Mouse (Mus musculus): Measurements from ENCODE around the gene Add2.
A peak's percentile ranks its signal among the peaks of the same experiment; 100 is the strongest.

The Add2 gene

DNA sequence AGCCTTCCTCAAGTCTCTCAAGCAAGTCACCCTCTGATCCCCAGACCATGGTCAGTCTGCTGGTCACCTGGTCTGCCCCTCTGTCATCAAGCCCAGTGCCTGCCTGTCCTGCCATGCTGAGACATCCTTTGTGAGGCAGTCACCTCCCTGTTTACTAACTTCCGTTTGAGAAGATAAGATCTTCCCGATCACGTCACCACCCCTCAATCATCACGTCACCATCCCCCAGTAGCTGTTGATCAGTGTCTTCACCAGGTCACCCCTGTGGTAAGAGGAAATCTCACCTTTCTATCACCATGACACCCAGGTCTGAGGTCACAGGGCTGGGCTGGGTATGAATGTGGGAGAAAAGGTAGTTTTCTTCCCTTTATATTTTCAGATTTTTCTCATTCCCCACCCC lies 120.0 kb downstream of the Add2 start:
- DNase-seq, result no peak

DNA sequence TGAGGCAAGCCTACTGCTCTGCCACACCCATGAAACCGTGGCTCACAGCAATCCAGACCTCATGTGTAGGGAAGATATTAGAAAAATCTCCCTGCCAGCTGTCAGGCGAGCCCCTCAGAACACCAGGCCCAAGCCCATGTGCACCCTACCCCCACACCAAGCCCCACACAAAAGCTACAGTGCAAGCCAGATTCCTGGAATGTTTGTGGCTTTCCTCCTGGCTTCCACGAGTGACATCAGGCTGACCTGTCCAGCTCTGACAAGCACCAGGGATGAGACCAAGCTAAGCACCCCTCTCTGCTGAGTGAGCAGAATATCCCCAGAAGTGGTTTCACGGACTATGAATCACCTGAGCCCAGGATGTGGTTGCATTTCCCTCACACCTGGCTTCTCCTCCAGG lies 120.5 kb downstream of the Add2 start:
- no peak for DNase-seq

DNA sequence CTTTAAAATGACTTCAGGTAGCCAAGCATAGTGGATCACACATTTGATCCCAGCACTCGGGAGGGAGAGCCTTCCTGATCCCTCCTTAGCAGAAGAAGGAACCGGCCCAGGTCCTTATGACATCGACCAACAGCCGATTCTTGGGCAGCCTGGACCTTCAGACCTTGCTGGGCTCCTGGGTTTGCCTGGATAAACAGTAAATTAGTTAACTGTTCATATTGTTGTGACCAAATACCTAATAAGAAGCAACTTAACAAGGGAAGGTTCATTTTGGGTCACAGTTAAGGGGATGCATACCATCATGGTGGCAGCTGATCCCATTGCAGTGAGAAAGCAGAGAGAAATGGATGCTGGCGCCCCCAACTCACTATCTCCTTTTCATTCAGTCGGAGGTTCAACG lies 124.2 kb downstream of the Add2 start:
- no peak for DNase-seq

DNA sequence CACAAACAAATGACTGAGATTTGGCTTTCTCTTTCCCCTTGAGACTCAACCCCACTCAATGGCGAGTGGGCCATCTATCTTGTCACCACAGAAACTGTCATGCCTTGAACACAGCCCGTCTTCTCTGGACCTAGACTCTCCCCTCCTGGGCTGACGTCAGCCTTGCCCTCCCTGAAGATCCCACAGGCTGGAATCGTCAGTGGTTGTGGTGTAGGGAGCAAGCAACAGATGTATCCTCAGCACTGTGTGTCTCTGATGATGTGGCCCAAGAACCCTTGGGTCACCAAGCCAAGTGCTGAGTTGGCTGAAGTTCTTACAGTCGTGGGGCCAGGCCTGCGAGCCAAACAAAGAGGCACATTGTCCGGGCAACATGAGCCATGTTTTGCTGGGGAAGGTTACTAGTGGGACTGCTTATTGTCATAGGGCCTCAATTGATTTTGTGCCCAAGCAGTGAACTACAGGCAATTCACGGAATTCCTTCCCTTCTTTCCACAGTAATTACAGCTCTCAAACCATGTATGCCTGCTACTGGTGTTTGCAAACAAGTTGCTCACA lies 125.0 kb downstream of the Add2 start:
- DNase-seq, result no peak

DNA sequence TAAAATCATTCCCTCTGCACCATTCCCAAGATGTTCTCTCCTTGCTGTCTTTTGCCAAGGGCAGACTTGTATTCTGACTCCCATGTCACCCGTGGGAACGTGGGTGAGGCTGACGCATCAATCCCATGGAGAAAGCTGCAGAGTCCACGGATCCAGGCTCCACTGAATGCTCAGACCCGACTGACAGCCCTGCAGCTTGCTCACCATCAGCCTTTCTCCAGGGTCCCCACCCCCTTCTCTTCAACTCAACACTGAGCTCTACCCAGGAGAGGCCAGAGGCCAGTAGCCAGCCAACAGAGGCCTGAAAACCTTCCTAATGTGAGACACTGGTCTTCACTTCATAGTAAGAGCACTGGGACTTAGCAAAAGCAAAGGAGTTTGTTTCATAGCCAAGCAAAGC lies 125.5 kb downstream of the Add2 start:
- no peak for DNase-seq

DNA sequence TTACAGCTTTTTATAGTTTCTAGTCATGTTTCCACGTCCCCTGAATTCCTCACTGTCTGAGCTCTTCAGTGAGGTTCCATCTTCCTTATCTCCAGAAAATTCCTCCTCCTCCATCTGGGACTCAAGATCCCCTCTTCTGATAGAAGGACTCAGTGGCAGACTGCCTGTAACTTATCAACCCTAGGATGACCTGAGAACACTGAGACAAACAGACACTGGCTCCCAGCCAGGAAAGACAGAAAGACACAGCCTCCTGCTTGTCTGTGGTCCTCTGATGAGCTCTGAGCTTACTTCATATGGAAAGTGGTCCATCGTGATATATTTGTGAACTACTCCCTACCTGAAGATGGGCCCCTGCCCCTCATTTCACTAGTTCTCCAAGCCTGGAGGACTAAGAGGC lies 126.0 kb downstream of the Add2 start:
- DNase-seq, result no peak

DNA sequence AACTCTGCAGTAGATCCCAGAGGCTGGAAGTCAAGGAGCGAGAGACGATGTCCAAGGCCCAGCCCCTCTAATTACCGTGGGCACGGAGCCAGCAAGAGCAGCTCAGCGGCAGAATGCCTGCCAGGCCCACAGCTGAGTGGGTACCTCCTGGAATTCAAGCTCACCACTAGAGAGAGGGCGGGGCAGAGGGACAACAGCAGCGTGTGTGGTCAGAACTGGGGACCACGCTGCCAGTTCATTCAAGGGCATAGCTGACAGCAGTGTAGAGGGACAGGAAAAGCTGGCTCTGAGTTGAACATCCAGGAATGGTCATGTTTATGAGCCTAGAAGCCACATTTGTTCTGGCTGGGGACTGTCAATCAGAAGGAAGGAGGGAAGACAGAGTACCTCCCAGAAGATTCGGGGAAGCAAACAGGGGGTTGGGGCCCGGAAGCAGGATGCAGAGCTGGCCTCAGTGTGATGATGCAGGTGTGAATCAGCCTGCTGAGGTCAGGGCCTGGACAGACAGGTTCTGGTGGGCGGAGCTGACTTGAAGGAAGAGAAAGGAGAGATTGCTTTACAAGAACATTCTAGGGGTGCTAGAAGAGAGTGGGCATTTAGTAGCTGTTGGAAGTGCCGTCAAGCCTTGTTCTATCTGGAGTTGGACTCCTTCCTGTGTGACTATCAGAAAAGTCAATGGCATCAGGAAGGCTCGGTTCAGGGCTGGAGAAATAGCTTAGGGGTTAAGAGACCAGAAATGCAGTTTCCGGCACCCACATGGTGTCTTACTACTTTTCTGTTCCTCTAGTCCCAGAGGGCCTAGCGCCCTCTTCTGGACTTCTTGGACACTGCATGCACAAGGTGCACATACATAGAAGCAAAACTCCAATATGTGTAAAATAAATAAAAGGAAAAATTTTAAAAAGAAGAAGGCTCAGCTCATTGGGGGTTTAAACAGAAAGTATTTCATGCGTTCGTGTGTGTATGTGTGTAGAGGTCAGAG lies 129.1 kb downstream of the Add2 start:
- peak; percentile 70 for DNase-seq

DNA sequence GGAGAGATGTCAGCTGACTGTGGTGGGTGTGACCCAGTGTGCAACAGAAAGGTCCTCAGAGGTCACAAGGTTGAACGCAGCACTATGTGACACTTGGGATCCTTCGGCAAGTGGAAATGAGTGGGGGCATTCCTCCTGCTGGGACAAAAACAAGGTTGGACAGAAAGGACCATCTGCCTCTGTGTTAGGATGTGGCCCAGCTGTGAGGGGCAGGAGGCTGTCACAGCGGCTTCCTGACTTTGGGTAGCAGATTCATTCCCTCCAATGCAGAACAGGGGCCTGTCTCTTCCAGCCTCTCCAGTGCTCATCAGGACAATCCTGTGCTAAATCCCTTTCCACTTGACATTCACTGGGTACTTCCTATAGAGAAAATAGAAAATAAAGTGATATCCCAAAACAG lies 132.4 kb downstream of the Add2 start:
- DNase-seq, result no peak

DNA sequence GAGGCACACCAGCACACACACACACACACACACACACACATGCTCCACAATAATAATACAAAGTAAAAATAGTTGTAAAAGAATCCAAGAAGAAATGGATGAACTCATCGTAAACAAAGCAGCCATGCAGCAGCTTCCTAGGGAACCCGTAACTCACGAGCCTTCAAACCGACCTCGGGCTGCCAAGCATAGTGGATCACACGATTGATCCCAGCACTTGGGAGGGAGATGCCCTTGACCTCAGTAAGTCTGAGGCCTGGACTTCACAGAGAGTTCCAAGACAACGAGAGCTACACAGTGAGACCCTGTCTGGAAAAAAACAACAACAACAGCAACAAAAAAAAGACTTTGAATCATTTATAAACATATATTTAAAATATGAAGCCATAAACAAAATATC lies 133.1 kb downstream of the Add2 start:
- DNase-seq, result no peak

DNA sequence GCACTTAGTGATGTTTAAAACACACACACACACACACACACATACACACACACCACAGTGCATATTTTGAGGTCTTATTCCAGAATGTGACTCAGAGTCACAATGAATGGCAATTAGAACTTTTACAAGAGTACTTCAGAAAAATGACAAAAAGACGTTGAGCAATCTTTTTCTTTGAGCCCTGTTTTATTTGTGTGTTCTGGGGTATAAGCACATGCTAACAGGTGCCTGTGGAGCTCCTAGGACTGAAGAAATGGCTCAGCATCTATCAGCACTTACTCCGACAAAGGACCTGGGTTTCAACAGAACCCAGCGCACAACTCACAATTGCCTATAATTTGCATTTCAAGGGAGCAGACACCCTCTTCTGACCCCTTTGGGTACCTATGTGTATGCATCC lies 135.5 kb downstream of the Add2 start:
- DNase-seq, result no peak

DNA sequence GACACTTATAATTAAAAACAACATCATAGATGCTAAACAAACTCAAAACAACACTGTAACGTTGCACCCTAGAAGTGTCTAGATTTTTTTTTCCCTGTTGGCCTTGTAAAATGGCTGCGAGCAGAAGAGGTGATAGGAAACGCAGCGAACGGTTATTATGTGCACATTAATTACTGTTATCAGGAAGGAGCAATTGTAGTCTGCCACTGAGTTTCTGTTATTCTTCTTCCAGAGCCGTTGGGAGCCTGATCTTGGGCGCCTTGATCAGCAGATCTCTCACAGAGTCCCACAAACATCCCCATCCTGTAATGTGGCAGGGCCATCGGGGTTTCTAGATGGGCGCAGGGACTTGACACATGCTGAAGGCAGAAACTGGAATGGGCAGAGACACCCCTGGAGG lies 137.9 kb downstream of the Add2 start:
- DNase-seq, result no peak

DNA sequence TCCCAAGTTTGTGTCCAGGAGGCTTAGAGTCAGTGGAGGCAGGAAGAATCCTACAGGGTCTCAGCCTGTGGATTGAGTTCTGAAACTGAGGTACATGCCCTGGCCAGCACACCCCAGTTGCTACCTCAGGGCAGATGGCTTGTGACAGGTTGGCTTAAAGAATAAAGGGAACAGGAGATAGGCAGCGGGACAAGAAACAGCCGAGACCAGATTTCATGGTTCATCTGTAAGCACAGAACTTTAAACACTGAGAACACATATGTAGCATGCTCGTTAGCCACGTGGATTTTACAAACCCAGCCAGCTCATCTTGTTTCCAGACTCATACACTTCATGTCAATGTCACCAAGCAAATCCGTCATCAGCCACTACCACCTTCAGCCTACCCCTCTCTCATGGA lies 139.4 kb downstream of the Add2 start:
- no peak for DNase-seq

DNA sequence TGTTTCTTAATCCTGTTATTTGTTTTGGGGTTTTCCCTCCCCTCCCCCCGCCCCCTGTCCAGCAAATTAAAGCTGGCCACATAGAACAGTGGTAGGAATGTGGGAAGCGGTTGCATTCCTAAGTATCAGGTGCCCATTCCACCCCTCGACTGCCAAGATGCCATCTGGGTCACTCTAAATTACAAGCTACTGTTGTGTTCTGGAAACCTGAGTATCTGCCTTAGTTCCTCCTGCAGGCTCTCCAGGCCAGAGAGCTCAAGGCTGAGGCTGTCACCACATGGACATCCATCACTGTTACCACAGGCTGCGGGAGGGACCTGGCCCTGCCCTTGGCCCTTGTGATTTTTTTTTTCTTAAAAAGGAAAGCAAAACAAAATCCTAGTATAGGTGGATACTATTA lies 140.7 kb downstream of the Add2 start:
- DNase-seq, result no peak
